Comparison of ENCODE assay signal across 10 mouse cellular contexts in genomic region chr1:187608261-187608921, GRCm38 (mm10). TPM values are rescaled to one million over a fixed set of nuclear protein-coding genes. Genes with fewer than 3 reads are reported as not detected.
DNase-seq lines count a peak whose midpoint lies in the region; ATAC-seq and TF ChIP-seq lines count a peak whose summit lies in the region.
"Had no signal": no experiment of that assay in that cellular context is flagged by ENCODE, and none has a peak within 500 bp of the region (broad histone marks: within the 10 kb centered on the region; RNA-seq: fewer than 3 reads in every experiment).

TSS of gene Esrrg (plus strand) at chr1:187608791.

- no peak for TF ChIP-seq CTCF in liver, adult 2 months (IDR thresholded peaks at IDR 0.05; ENCODE audit: low read depth, low read length)

- H3K27me3 ChIP-seq in liver, adult 2 months (ENCODE audit: control insufficient read depth, insufficient read depth, low read length): peaks cover 16% of the 10 kb centered on the region
- H3K27me3 ChIP-seq in embryonic facial prominence, embryonic 15.5 days: peaks cover 85% of the 10 kb centered on the region
- H3K27me3 ChIP-seq in midbrain, embryonic 11.5 days (ENCODE audit: control insufficient read depth, insufficient read depth, low read length): peaks cover 76% of the 10 kb centered on the region

- H3K9me3 ChIP-seq in embryonic facial prominence, embryonic 15.5 days (replicated peaks): no peaks in the 10 kb centered on the region
- no peaks in the 10 kb centered on the region for H3K9me3 ChIP-seq in midbrain, embryonic 11.5 days (ENCODE audit: control insufficient read depth, low read length)

- peak; percentile 35 for DNase-seq in liver, adult 2 months (ENCODE audit: extremely low read depth, low read depth, low spot score)
- DNase-seq in liver: no peak
- DNase-seq in heart, postnatal 10 days: peak; percentile 44 to 64
- DNase-seq in kidney, postnatal 36 days: peak; percentile 55 to 70
- peak; percentile 97 for DNase-seq in midbrain, embryonic 11.5 days (ENCODE audit: low spot score, missing footprints)

- 6% methylated on average over 21 of the region's 21 CpGs for WGBS in liver, adult 2 months
- WGBS in embryonic facial prominence, embryonic 15.5 days: 2% methylated on average over 21 of the region's 21 CpGs
- under 1% methylated on average over 21 of the region's 21 CpGs for WGBS in midbrain, embryonic 11.5 days

- no peak within 1 kb of the TSS for H3K27ac ChIP-seq in liver, adult 2 months (replicated peaks; ENCODE audit: insufficient read depth, low read depth, low read length)
- no peak within 1 kb of the TSS for H3K27ac ChIP-seq in embryonic facial prominence, embryonic 15.5 days (replicated peaks)
- no peak within 1 kb of the TSS for H3K27ac ChIP-seq in midbrain, embryonic 11.5 days (ENCODE audit: low read depth, low read length)
- H3K27ac ChIP-seq: macrophage had no signal

- ATAC-seq in embryonic facial prominence, embryonic 15.5 days (ENCODE audit: insufficient number of reproducible peaks, low FRiP score, low TSS enrichment, low read depth): no peak
- no peak for ATAC-seq in midbrain, embryonic 11.5 days (ENCODE audit: low FRiP score)
- ATAC-seq in erythroid progenitor cell, adult 5-6 weeks (replicated peaks; ENCODE audit: low FRiP score, poor library complexity, severe bottlenecking): no peak
- ATAC-seq in CD4-positive, CD25-positive, alpha-beta regulatory T cell, adult 4 months: no peak

- H3K9ac ChIP-seq in liver, adult 2 months (ENCODE audit: low read depth, low read length): peak within 1 kb of the TSS; percentile 57
- peak within 1 kb of the TSS; percentile 21; the same call in 1 of the 2 replicates for H3K9ac ChIP-seq in embryonic facial prominence, embryonic 15.5 days
- peak within 1 kb of the TSS; percentile 59 for H3K9ac ChIP-seq in midbrain, embryonic 11.5 days (ENCODE audit: low read length)

- TF ChIP-seq POLR2A in liver, adult 2 months (IDR thresholded peaks at IDR 0.05; ENCODE audit: extremely low read depth, insufficient read depth, low read length): no peak

- intact Hi-C loops in heart, postnatal 10 days (cut with DNase I): loop anchor here (5.0 to 10.0 kb wide), 2 partner anchors 156 to 366 kb away; no protein-coding TSS in a partner anchor

- H3K4me1 ChIP-seq in liver, adult 2 months (ENCODE audit: control insufficient read depth, insufficient read depth, low read length): peaks cover 13% of the 10 kb centered on the region
- peaks cover 46% of the 10 kb centered on the region for H3K4me1 ChIP-seq in embryonic facial prominence, embryonic 15.5 days
- H3K4me1 ChIP-seq in midbrain, embryonic 11.5 days (ENCODE audit: control insufficient read depth, insufficient read depth, low read length): peaks cover 32% of the 10 kb centered on the region

- no peaks in the 10 kb centered on the region for H3K36me3 ChIP-seq in liver, adult 2 months (ENCODE audit: control insufficient read depth, insufficient read depth, low read length)
- H3K36me3 ChIP-seq in embryonic facial prominence, embryonic 15.5 days: no peaks in the 10 kb centered on the region
- H3K36me3 ChIP-seq in midbrain, embryonic 11.5 days (ENCODE audit: control insufficient read depth, insufficient read depth, low read length): no peaks in the 10 kb centered on the region

- H3K79me2 ChIP-seq in liver, adult 2 months (ENCODE audit: control insufficient read depth, insufficient read depth, low read length): no peaks in the 10 kb centered on the region

- peak within 1 kb of the TSS; percentile 90 for H3K4me2 ChIP-seq in embryonic facial prominence, embryonic 15.5 days (replicated peaks)
- H3K4me2 ChIP-seq in midbrain, embryonic 11.5 days: peak within 1 kb of the TSS; percentile 84

- H3K4me3 ChIP-seq in liver, adult 2 months (ENCODE audit: insufficient read depth, low read depth, low read length): peak within 1 kb of the TSS; percentile 66
- H3K4me3 ChIP-seq in embryonic facial prominence, embryonic 15.5 days (replicated peaks): peak within 1 kb of the TSS; percentile 45
- H3K4me3 ChIP-seq in midbrain, embryonic 11.5 days (ENCODE audit: low read depth, low read length): peak within 1 kb of the TSS; percentile 44

RNA-seq across cellular contexts. Expression of gene Esrrg, which starts in this region (rescaled TPM):
- total RNA-seq in liver, adult 2 months (2014; rRNA removed): 1.5 and 4.2 TPM in 2 replicates
- polyA plus RNA-seq in liver, adult 2 months (2012; rRNA removed): 1.1 and 1.4 TPM in 2 replicates
- 1.0 and 1.1 TPM in 2 replicates for polyA plus RNA-seq in embryonic facial prominence, embryonic 15.5 days (2015; fragmentation: Nextera tagmentation; extraction: Ambion mirVana)
- total RNA-seq in heart, postnatal 10 days (2021): 10 to 100 TPM; 35.3 to 40.0 TPM
- 5.9 and 7.5 TPM in 2 replicates for polyA plus RNA-seq in midbrain, embryonic 11.5 days (2014; fragmentation: Nextera tagmentation; extraction: Ambion mirVana)
- total RNA-seq in erythroid progenitor cell, adult 5-6 weeks (2015; ENCODE audit: low replicate concordance): not detected in 2 replicates
- not detected in 2 replicates for total RNA-seq in erythroid progenitor cell, adult 5-6 weeks (2017; ENCODE audit: low replicate concordance)
- polyA plus RNA-seq in CD4-positive, CD25-positive, alpha-beta regulatory T cell, adult 4 months (2017; shearing (Covaris generic)): not detected
- total RNA-seq: MEL had no signal
- polyA plus RNA-seq: macrophage had no signal
